9 mouse cellular contexts compared by ENCODE assay signal in genomic region chr11:69992932-69993331, GRCm38 (mm10). TPM values are rescaled to one million over a fixed set of nuclear protein-coding genes. Genes with fewer than 3 reads are reported as not detected.
DNase-seq lines count a peak whose midpoint lies in the region; ATAC-seq and TF ChIP-seq lines count a peak whose summit lies in the region.
"Had no signal": no experiment of that assay in that cellular context is flagged by ENCODE, and none has a peak within 500 bp of the region (broad histone marks: within the 10 kb centered on the region; RNA-seq: fewer than 3 reads in every experiment).

No protein-coding gene starts in this region.

- TF ChIP-seq POLR2A in heart, adult 2 months (IDR thresholded peaks at IDR 0.05; ENCODE audit: insufficient read depth, low read depth, low read length) = no peak
- TF ChIP-seq POLR2A in CH12.LX (IDR thresholded peaks at IDR 0.05; ENCODE audit: low read depth, low read length) = no peak

- in situ Hi-C loops in CH12.LX (cut with MboI; ENCODE audit: low pct_ligation_motif_present, low pct_unique_long_range_greater_than_20kb, low sequenced_read_pairs) = no loop called here

- H3K4me1 ChIP-seq in heart, adult 2 months (ENCODE audit: control insufficient read depth, insufficient read depth, low read length) = peaks cover 5% of the 10 kb centered on the region
- peaks cover 8 to 34% of the 10 kb centered on the region in 2 experiments; a peak in 3 of 4 replicates for H3K4me1 ChIP-seq in CH12.LX (ENCODE audit: control insufficient read depth in 1 of 2, insufficient read depth in 2 of 2)
- H3K4me1 ChIP-seq in forebrain, postnatal 0 days (ENCODE audit: insufficient read depth) = peaks cover 14% of the 10 kb centered on the region
- peaks cover 51% of the 10 kb centered on the region for H3K4me1 ChIP-seq in liver, embryonic 15.5 days (replicated peaks)

- no peak for TF ChIP-seq CTCF in heart, adult 2 months (IDR thresholded peaks at IDR 0.05)
- TF ChIP-seq CTCF in CH12.LX (conservative IDR thresholded peaks at IDR 0.05 in 1 of 2, IDR thresholded peaks at IDR 0.05 in 1 of 2; ENCODE audit: low read depth in 2 of 2, low read length in 2 of 2) = no peak
- TF ChIP-seq CTCF in forebrain, postnatal 0 days (IDR thresholded peaks at IDR 0.05; ENCODE audit: low read depth) = no peak

- H3K27ac ChIP-seq in heart, adult 2 months = peak overlapping the region; percentile 87
- H3K27ac ChIP-seq in CH12.LX (ENCODE audit: insufficient read depth, low read depth) = no peak overlapping the region
- H3K27ac ChIP-seq in forebrain, postnatal 0 days (ENCODE audit: low read depth, low read length) = no peak overlapping the region
- peak overlapping the region; percentile 39; the same call in 1 of the 2 replicates for H3K27ac ChIP-seq in liver, embryonic 15.5 days (replicated peaks)

- no peak for TF ChIP-seq RAD21 in CH12.LX (IDR thresholded peaks at IDR 0.05; ENCODE audit: low read depth, low read length)

- peaks cover 1% of the 10 kb centered on the region for H3K79me2 ChIP-seq in heart, adult 2 months (replicated peaks; ENCODE audit: control insufficient read depth, insufficient read depth, low read length)
- H3K79me2 ChIP-seq in CH12.LX (replicated peaks; ENCODE audit: control insufficient read depth, extremely low read depth, insufficient read depth, poor library complexity, severe bottlenecking) = peaks cover 43% of the 10 kb centered on the region

- peak overlapping the region; percentile 96; the same call in 1 of the 2 replicates for H3K4me2 ChIP-seq in CH12.LX (ENCODE audit: insufficient read depth, low read depth, poor library complexity, severe bottlenecking)
- peak overlapping the region; percentile 73 for H3K4me2 ChIP-seq in forebrain, postnatal 0 days (ENCODE audit: low read depth)
- H3K4me2 ChIP-seq in liver, embryonic 15.5 days = peak overlapping the region; percentile 90

- DNase-seq in heart, adult 2 months = no peak
- no peak for DNase-seq in heart, postnatal 25 days (ENCODE audit: low spot score)
- DNase-seq in CH12.LX (ENCODE audit: extremely low read depth) = no peak
- DNase-seq in forebrain, postnatal 0 days = no peak
- DNase-seq in thymus, postnatal 0 days (ENCODE audit: low spot score) = no peak
- no peak for DNase-seq in left cerebral cortex, postnatal 14 days (ENCODE audit: low spot score in 2 of 2)
- DNase-seq: right cerebral cortex, adult 18-20 months had no signal

- WGBS in heart, adult 2 months = 82% methylated on average over 3 of the region's 3 CpGs
- WGBS in forebrain, postnatal 0 days = 86% methylated on average over 3 of the region's 3 CpGs
- WGBS in liver, embryonic 15.5 days (ENCODE audit: insufficient replicate concordance) = 83% methylated on average over 3 of the region's 3 CpGs

- H3K9ac ChIP-seq in heart, adult 2 months (ENCODE audit: low read depth, low read length) = 0 out of 2 replicates have a peak overlapping the region, but pooled peaks have one; percentile 12
- no peak overlapping the region for H3K9ac ChIP-seq in CH12.LX (ENCODE audit: insufficient read depth, low read depth)
- H3K9ac ChIP-seq in forebrain, postnatal 0 days = no peak overlapping the region
- H3K9ac ChIP-seq in liver, embryonic 15.5 days = peak overlapping the region; percentile 7; the same call in 1 of the 2 replicates

- intact Hi-C loops in heart, adult 2 months (cut with DNase I) = loop anchor here (5.0 to 10.0 kb wide), 2 partner anchors 71 to 578 kb away; partner anchors contain the start of genes Eif5a and Kdm6b
- intact Hi-C loops in heart, postnatal 25 days (cut with DNase I) = loop anchor here (10.0 kb wide), 1 partner anchor 588 kb away; no protein-coding TSS in a partner anchor
- intact Hi-C loops in left cerebral cortex, postnatal 14 days (cut with DNase I) = no loop called here

- H3K4me3 ChIP-seq in heart, adult 2 months = no peak overlapping the region
- H3K4me3 ChIP-seq in CH12.LX (replicated peaks in 1 of 3; ENCODE audit: low read depth in 2 of 3, low read length in 2 of 3, poor library complexity in 1 of 3) = no peak overlapping the region
- no peak overlapping the region for H3K4me3 ChIP-seq in forebrain, postnatal 0 days (ENCODE audit: low read depth, low read length)
- peak overlapping the region; percentile 87 for H3K4me3 ChIP-seq in liver, embryonic 15.5 days (replicated peaks)

- TF ChIP-seq EP300 in heart, adult 2 months (IDR thresholded peaks at IDR 0.05; ENCODE audit: insufficient read depth, low read depth, low read length) = no peak
- no peak for TF ChIP-seq EP300 in CH12.LX (IDR thresholded peaks at IDR 0.05; ENCODE audit: low read length)

- H3K9me3 ChIP-seq in CH12.LX (replicated peaks; ENCODE audit: low read length) = no peaks in the 10 kb centered on the region
- no peaks in the 10 kb centered on the region for H3K9me3 ChIP-seq in forebrain, postnatal 0 days (ENCODE audit: low read length)
- H3K9me3 ChIP-seq in liver, embryonic 15.5 days (replicated peaks) = no peaks in the 10 kb centered on the region

- no peaks in the 10 kb centered on the region for H3K27me3 ChIP-seq in heart, adult 2 months (ENCODE audit: control insufficient read depth, insufficient read depth, low read length)
- H3K27me3 ChIP-seq in CH12.LX (replicated peaks) = no peaks in the 10 kb centered on the region
- no peaks in the 10 kb centered on the region for H3K27me3 ChIP-seq in forebrain, postnatal 0 days (ENCODE audit: insufficient read depth, low read length)
- no peaks in the 10 kb centered on the region for H3K27me3 ChIP-seq in liver, embryonic 15.5 days

- ATAC-seq in forebrain, postnatal 0 days = no peak
- no peak for ATAC-seq in liver, embryonic 15.5 days (ENCODE audit: insufficient read depth)
- ATAC-seq in inflammation-experienced regulatory T-cells, adult 6 months = no peak

- dilution Hi-C loops in CH12.LX (cut with MboI; ENCODE audit: extremely low pct_ligation_motif_present, extremely low pct_unique_long_range_greater_than_20kb, low sequenced_read_pairs) = no loop called here

- H3K36me3 ChIP-seq in heart, adult 2 months (ENCODE audit: control insufficient read depth, insufficient read depth, low read length) = peaks cover 25% of the 10 kb centered on the region
- H3K36me3 ChIP-seq in CH12.LX (replicated peaks in 1 of 2; ENCODE audit: control insufficient read depth in 1 of 2, insufficient read depth in 1 of 2, low read length in 1 of 2) = peaks cover 41 to 50% of the 10 kb centered on the region in 2 experiments
- peaks cover 39% of the 10 kb centered on the region for H3K36me3 ChIP-seq in forebrain, postnatal 0 days (ENCODE audit: insufficient read depth)
- H3K36me3 ChIP-seq in liver, embryonic 15.5 days (replicated peaks) = peaks cover 51% of the 10 kb centered on the region

RNA-seq across cellular contexts. Expression of gene Gabarap, which starts 2.0 kb away (rescaled TPM):
- total RNA-seq in heart, adult 2 months (2021) = 100 to 1,000 TPM; 284 to 340 TPM
- 469 and 750 TPM in 2 replicates for polyA plus RNA-seq in heart, adult 2 months (2012; rRNA removed)
- total RNA-seq in heart, postnatal 25 days (2021) = 100 to 1,000 TPM; 274 to 291 TPM
- 182 and 189 TPM in 2 replicates for total RNA-seq in CH12.LX (2012; rRNA removed)
- 187 and 213 TPM in 2 replicates for total RNA-seq in CH12.LX (2014; rRNA removed)
- polyA plus RNA-seq in CH12.LX (2012; ENCODE audit: insufficient read length, low read depth) = 352 and 386 TPM in 2 replicates
- total RNA-seq in forebrain, postnatal 0 days (2014; rRNA removed) = 246 and 261 TPM in 2 replicates
- polyA plus RNA-seq in forebrain, postnatal 0 days (2015; fragmentation: Nextera tagmentation; extraction: Ambion mirVana) = 574 and 668 TPM in 2 replicates
- 252 and 262 TPM in 2 replicates for polyA plus RNA-seq in liver, embryonic 15.5 days (2015; fragmentation: Nextera tagmentation; extraction: Ambion mirVana)
- polyA plus RNA-seq in inflammation-experienced regulatory T-cells, adult 6 months (2017; shearing (Covaris generic)) = 100 to 1,000 TPM; 352 to 384 (median 366) TPM
- 400 and 425 TPM in 2 replicates for polyA plus RNA-seq in thymus, postnatal 0 days (2015; fragmentation: Nextera tagmentation; extraction: Ambion mirVana)
- total RNA-seq in left cerebral cortex, postnatal 14 days (2021) = 100 to 1,000 TPM; 213 to 217 TPM

RNA-seq across cellular contexts. Expression of gene Phf23, which starts 2.6 kb away (rescaled TPM):
- 10 to 100 TPM; 18.1 to 22.8 TPM for total RNA-seq in heart, adult 2 months (2021)
- 11.5 and 17.6 TPM in 2 replicates for polyA plus RNA-seq in heart, adult 2 months (2012; rRNA removed)
- 10 to 100 TPM; 22.6 to 25.3 TPM for total RNA-seq in heart, postnatal 25 days (2021)
- total RNA-seq in CH12.LX (2012; rRNA removed) = 67.2 and 81.8 TPM in 2 replicates
- 65.2 and 69.0 TPM in 2 replicates for total RNA-seq in CH12.LX (2014; rRNA removed)
- polyA plus RNA-seq in CH12.LX (2012; ENCODE audit: insufficient read length, low read depth) = 93.2 and 99.8 TPM in 2 replicates
- total RNA-seq in forebrain, postnatal 0 days (2014; rRNA removed) = 47.6 and 52.7 TPM in 2 replicates
- 48.0 and 49.7 TPM in 2 replicates for polyA plus RNA-seq in forebrain, postnatal 0 days (2015; fragmentation: Nextera tagmentation; extraction: Ambion mirVana)
- 23.1 and 24.0 TPM in 2 replicates for polyA plus RNA-seq in liver, embryonic 15.5 days (2015; fragmentation: Nextera tagmentation; extraction: Ambion mirVana)
- 10 to 100 TPM; 32.7 to 38.3 (median 36.0) TPM for polyA plus RNA-seq in inflammation-experienced regulatory T-cells, adult 6 months (2017; shearing (Covaris generic))
- 52.2 and 61.3 TPM in 2 replicates for polyA plus RNA-seq in thymus, postnatal 0 days (2015; fragmentation: Nextera tagmentation; extraction: Ambion mirVana)
- 10 to 100 TPM; 39.2 to 40.2 TPM for total RNA-seq in left cerebral cortex, postnatal 14 days (2021)

RNA-seq across cellular contexts. Expression of gene Dvl2, which starts 7.5 kb away (rescaled TPM):
- total RNA-seq in heart, adult 2 months (2021) = 1 to 10 TPM; 4.1 to 4.9 TPM
- 6.1 and 7.4 TPM in 2 replicates for polyA plus RNA-seq in heart, adult 2 months (2012; rRNA removed)
- total RNA-seq in heart, postnatal 25 days (2021) = 1 to 10 TPM; 3.9 to 5.2 TPM
- total RNA-seq in CH12.LX (2012; rRNA removed) = 27.3 and 30.6 TPM in 2 replicates
- total RNA-seq in CH12.LX (2014; rRNA removed) = 15.1 and 15.7 TPM in 2 replicates
- 25.3 and 27.1 TPM in 2 replicates for polyA plus RNA-seq in CH12.LX (2012; ENCODE audit: insufficient read length, low read depth)
- total RNA-seq in forebrain, postnatal 0 days (2014; rRNA removed) = 31.9 and 43.9 TPM in 2 replicates
- polyA plus RNA-seq in forebrain, postnatal 0 days (2015; fragmentation: Nextera tagmentation; extraction: Ambion mirVana) = 12.7 and 15.7 TPM in 2 replicates
- 5.3 and 5.5 TPM in 2 replicates for polyA plus RNA-seq in liver, embryonic 15.5 days (2015; fragmentation: Nextera tagmentation; extraction: Ambion mirVana)
- 1 to 10 TPM; 2.5 to 5.0 (median 4.9) TPM for polyA plus RNA-seq in inflammation-experienced regulatory T-cells, adult 6 months (2017; shearing (Covaris generic))
- polyA plus RNA-seq in thymus, postnatal 0 days (2015; fragmentation: Nextera tagmentation; extraction: Ambion mirVana) = 20.6 and 21.0 TPM in 2 replicates
- total RNA-seq in left cerebral cortex, postnatal 14 days (2021) = 10 to 100 TPM; 27.3 to 30.0 TPM

RNA-seq across cellular contexts. Expression of gene Elp5, which starts 10.6 kb away (rescaled TPM):
- 10 to 100 TPM; 39.0 to 42.2 TPM for total RNA-seq in heart, adult 2 months (2021)
- polyA plus RNA-seq in heart, adult 2 months (2012; rRNA removed) = 61.6 and 78.5 TPM in 2 replicates
- 10 to 100 TPM; 48.3 to 51.5 TPM for total RNA-seq in heart, postnatal 25 days (2021)
- total RNA-seq in CH12.LX (2012; rRNA removed) = 95.9 and 115 TPM in 2 replicates
- total RNA-seq in CH12.LX (2014; rRNA removed) = 111 and 119 TPM in 2 replicates
- 177 and 182 TPM in 2 replicates for polyA plus RNA-seq in CH12.LX (2012; ENCODE audit: insufficient read length, low read depth)
- 115 and 124 TPM in 2 replicates for total RNA-seq in forebrain, postnatal 0 days (2014; rRNA removed)
- polyA plus RNA-seq in forebrain, postnatal 0 days (2015; fragmentation: Nextera tagmentation; extraction: Ambion mirVana) = 187 and 198 TPM in 2 replicates
- 58.1 and 60.5 TPM in 2 replicates for polyA plus RNA-seq in liver, embryonic 15.5 days (2015; fragmentation: Nextera tagmentation; extraction: Ambion mirVana)
- polyA plus RNA-seq in inflammation-experienced regulatory T-cells, adult 6 months (2017; shearing (Covaris generic)) = 10 to 100 TPM; 61.5 to 78.3 (median 68.5) TPM
- polyA plus RNA-seq in thymus, postnatal 0 days (2015; fragmentation: Nextera tagmentation; extraction: Ambion mirVana) = 92.6 and 98.6 TPM in 2 replicates
- 100 to 1,000 TPM; 103 to 107 TPM for total RNA-seq in left cerebral cortex, postnatal 14 days (2021)

RNA-seq across cellular contexts. Expression of gene Ctdnep1, which starts 12.0 kb away (rescaled TPM):
- total RNA-seq in heart, adult 2 months (2021) = 100 to 1,000 TPM; 143 to 144 TPM
- polyA plus RNA-seq in heart, adult 2 months (2012; rRNA removed) = 138 and 190 TPM in 2 replicates
- total RNA-seq in heart, postnatal 25 days (2021) = 100 to 1,000 TPM; 149 to 180 TPM
- 61.8 and 66.7 TPM in 2 replicates for total RNA-seq in CH12.LX (2012; rRNA removed)
- total RNA-seq in CH12.LX (2014; rRNA removed) = 37.7 and 42.9 TPM in 2 replicates
- 143 and 171 TPM in 2 replicates for polyA plus RNA-seq in CH12.LX (2012; ENCODE audit: insufficient read length, low read depth)
- total RNA-seq in forebrain, postnatal 0 days (2014; rRNA removed) = 29.7 and 41.4 TPM in 2 replicates
- 21.2 and 23.2 TPM in 2 replicates for polyA plus RNA-seq in forebrain, postnatal 0 days (2015; fragmentation: Nextera tagmentation; extraction: Ambion mirVana)
- polyA plus RNA-seq in liver, embryonic 15.5 days (2015; fragmentation: Nextera tagmentation; extraction: Ambion mirVana) = 8.9 and 11.9 TPM in 2 replicates
- polyA plus RNA-seq in inflammation-experienced regulatory T-cells, adult 6 months (2017; shearing (Covaris generic)) = 10 to 100 TPM; 25.8 to 35.6 (median 29.3) TPM
- 24.1 and 25.6 TPM in 2 replicates for polyA plus RNA-seq in thymus, postnatal 0 days (2015; fragmentation: Nextera tagmentation; extraction: Ambion mirVana)
- total RNA-seq in left cerebral cortex, postnatal 14 days (2021) = 100 to 1,000 TPM; 115 TPM

Comparison
In these comparisons a context has a peak if more than half of its experiments do, and no peak if none do; other contexts are left out.
1. H3K27ac ChIP-seq: peak in heart, adult 2 months (single experiment) and liver, embryonic 15.5 days (single experiment); none in CH12.LX (single experiment) and forebrain, postnatal 0 days (single experiment).
2. H3K9ac ChIP-seq: peak in heart, adult 2 months (single experiment) and liver, embryonic 15.5 days (single experiment); none in CH12.LX (single experiment) and forebrain, postnatal 0 days (single experiment).
3. Peak in every context shown above with its lines, with median percentiles within 50 percentile points of each other: H3K4me2 ChIP-seq.